In the genomic region with DNA sequence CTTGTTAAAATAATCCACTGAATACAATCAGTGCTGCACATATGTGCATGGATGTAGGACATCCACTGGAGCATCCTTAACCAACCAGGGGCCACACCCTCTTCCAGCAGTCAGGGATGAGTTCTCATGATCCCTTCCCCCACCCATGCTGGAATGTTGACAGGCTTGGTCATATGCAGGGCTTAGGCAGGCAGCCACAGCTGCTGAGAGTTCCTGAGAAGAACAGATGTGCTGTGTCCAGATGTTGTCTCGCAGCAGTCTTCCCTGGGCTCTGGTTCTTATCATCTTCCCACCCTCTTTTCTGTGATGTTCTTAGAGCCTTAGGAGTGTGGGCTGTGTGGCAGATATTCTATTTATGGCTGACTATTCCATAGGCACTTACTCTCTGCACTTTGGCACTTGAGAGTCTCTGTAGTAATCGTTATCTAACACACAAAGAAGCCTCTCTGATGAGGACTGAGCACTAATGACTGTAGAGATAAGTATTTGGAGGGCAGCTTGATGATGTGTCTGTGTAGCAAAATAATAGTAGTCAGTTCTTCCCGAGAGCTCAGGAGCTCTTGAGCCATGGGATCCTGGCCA, we compare ENCODE assay signal across 14 mouse cellular contexts.
DNase-seq lines count a peak whose midpoint lies in the region; ATAC-seq lines count a peak whose summit lies in the region.
"Had no signal": no experiment of that assay in that cellular context is flagged by ENCODE, and none has a peak within 500 bp of the region (broad histone marks: within the 10 kb centered on the region; RNA-seq: fewer than 3 reads in every experiment).

No protein-coding gene starts in this region.

- intact Hi-C loops in heart, postnatal 36 days (cut with DNase I), result loop anchor here (5.0 to 10.0 kb wide), 2 partner anchors 113 to 340 kb away; partner anchors contain the start of gene Egfr

- peak; percentile 4 for DNase-seq in embryo, embryonic 10.5 days (ENCODE audit: low spot score)
- DNase-seq in embryo, embryonic 10 days (ENCODE audit: low spot score), result no peak
- peak; percentile 46 for DNase-seq in testis, postnatal 10 days (ENCODE audit: low spot score)
- no peak for DNase-seq in testis, postnatal 14 days (ENCODE audit: low spot score)
- DNase-seq in heart, postnatal 36 days, result peak; percentile 22 to 38
- DNase-seq: embryo, embryonic 11 days; kidney, adult 2 months; layer of hippocampus, adult 9-11 months; liver, embryonic 13.5 days; retina, postnatal 1 day had no signal

- no peak for ATAC-seq in erythroblast, adult 5-6 weeks (replicated peaks; ENCODE audit: low FRiP score, poor library complexity, severe bottlenecking)
- ATAC-seq in frontal cortex, adult (ENCODE audit: low TSS enrichment), result no peak
- no peak for ATAC-seq in cerebellum, adult (ENCODE audit: insufficient number of reproducible peaks, low FRiP score, low TSS enrichment)
- ATAC-seq: forebrain, embryonic 13.5 days had no signal

Comparison
In these comparisons a context has a peak if more than half of its experiments do, and no peak if none do; other contexts are left out.
1. DNase-seq: peak in embryo, embryonic 10.5 days (single experiment), testis, postnatal 10 days (single experiment) and heart, postnatal 36 days (2 of 2); none in embryo, embryonic 10 days (single experiment) and testis, postnatal 14 days (single experiment).